ENCODE assay signal across 8 mouse cellular contexts in genomic region chr1:181143609-181143949, GRCm38 (mm10). TPM values are rescaled to one million over a fixed set of nuclear protein-coding genes. Genes with fewer than 3 reads are reported as not detected.
A peak's percentile ranks its signal among the peaks of the same experiment; 100 is the strongest.
DNase-seq lines count a peak whose midpoint lies in the region; ATAC-seq lines count a peak whose summit lies in the region.

No protein-coding gene starts in this region.

- H3K9ac ChIP-seq in kidney, embryonic 14.5 days (ENCODE audit: low read depth, low read length) = peak overlapping the region; percentile 70
- H3K9ac ChIP-seq in hindbrain, embryonic 16.5 days (ENCODE audit: low read depth, low read length) = peak overlapping the region; percentile 63
- peak overlapping the region; percentile 64 for H3K9ac ChIP-seq in midbrain, embryonic 14.5 days (replicated peaks; ENCODE audit: low read length)

- peak; percentile 30; the same call in 1 of the 2 replicates for ATAC-seq in kidney, embryonic 14.5 days (ENCODE audit: low FRiP score, low TSS enrichment)
- peak; percentile 7; the same call in 1 of the 2 replicates for ATAC-seq in hindbrain, embryonic 16.5 days
- ATAC-seq in midbrain, embryonic 14.5 days (ENCODE audit: low FRiP score, low TSS enrichment) = peak; percentile 47

- H3K4me1 ChIP-seq in kidney, embryonic 14.5 days (ENCODE audit: control insufficient read depth, insufficient read depth, low read length) = peaks cover 13% of the 10 kb centered on the region
- peaks cover 16% of the 10 kb centered on the region for H3K4me1 ChIP-seq in hindbrain, embryonic 16.5 days (ENCODE audit: control insufficient read depth, insufficient read depth, low read depth, low read length)
- H3K4me1 ChIP-seq in midbrain, embryonic 14.5 days (ENCODE audit: control insufficient read depth, insufficient read depth, low read length) = peaks cover 10% of the 10 kb centered on the region

- H3K27ac ChIP-seq in kidney, embryonic 14.5 days (ENCODE audit: low read depth, low read length) = 0 out of 2 replicates have a peak overlapping the region, but pooled peaks have one; percentile 44
- peak overlapping the region; percentile 71 for H3K27ac ChIP-seq in hindbrain, embryonic 16.5 days (ENCODE audit: low read depth, low read length)
- peak overlapping the region; percentile 70 for H3K27ac ChIP-seq in midbrain, embryonic 14.5 days (replicated peaks; ENCODE audit: low read depth, low read length)

- WGBS in kidney, embryonic 14.5 days = 1% methylated on average over 12 of the region's 12 CpGs
- 0% methylated on average over 12 of the region's 12 CpGs for WGBS in hindbrain, embryonic 16.5 days
- WGBS in midbrain, embryonic 14.5 days = 1% methylated on average over 12 of the region's 12 CpGs

- peak overlapping the region; percentile 67 for H3K4me3 ChIP-seq in kidney, embryonic 14.5 days (ENCODE audit: low read length)
- H3K4me3 ChIP-seq in hindbrain, embryonic 16.5 days (ENCODE audit: low read length) = peak overlapping the region; percentile 52
- H3K4me3 ChIP-seq in midbrain, embryonic 14.5 days (replicated peaks; ENCODE audit: low read depth, low read length) = peak overlapping the region; percentile 71

- no peaks in the 10 kb centered on the region for H3K27me3 ChIP-seq in kidney, embryonic 14.5 days (ENCODE audit: control insufficient read depth, insufficient read depth, low read length)
- no peaks in the 10 kb centered on the region for H3K27me3 ChIP-seq in hindbrain, embryonic 16.5 days (replicated peaks; ENCODE audit: control insufficient read depth, insufficient read depth, low read length)
- H3K27me3 ChIP-seq in midbrain, embryonic 14.5 days (ENCODE audit: control insufficient read depth, insufficient read depth, low read length) = no peaks in the 10 kb centered on the region

- peak overlapping the region; percentile 39 for H3K4me2 ChIP-seq in kidney, embryonic 14.5 days (replicated peaks; ENCODE audit: low read depth, low read length)
- peak overlapping the region; percentile 79 for H3K4me2 ChIP-seq in hindbrain, embryonic 16.5 days (ENCODE audit: low read length)
- H3K4me2 ChIP-seq in midbrain, embryonic 14.5 days (ENCODE audit: low read length) = peak overlapping the region; percentile 77

- no peaks in the 10 kb centered on the region for H3K9me3 ChIP-seq in kidney, embryonic 14.5 days (ENCODE audit: control insufficient read depth, low read length)
- no peaks in the 10 kb centered on the region for H3K9me3 ChIP-seq in hindbrain, embryonic 16.5 days (ENCODE audit: control insufficient read depth, low read length)
- no peaks in the 10 kb centered on the region for H3K9me3 ChIP-seq in midbrain, embryonic 14.5 days (ENCODE audit: control insufficient read depth, low read length)

- DNase-seq in kidney, postnatal 25 days = no peak
- peak; percentile 47 for DNase-seq in c-Kit-positive CD71-negative TER-119-negative erythroid progenitor cells, embryonic 14.5 days (ENCODE audit: low read depth)
- DNase-seq in midbrain, embryonic 14.5 days = no peak
- DNase-seq in left cerebral cortex, adult 11 months (ENCODE audit: low spot score) = no peak
- no peak for DNase-seq in left cerebral cortex, adult 9 months (ENCODE audit: low spot score in 2 of 2)
- DNase-seq in adrenal gland, adult 8-10 months = no peak

- peaks cover 29% of the 10 kb centered on the region for H3K36me3 ChIP-seq in kidney, embryonic 14.5 days (ENCODE audit: control insufficient read depth, insufficient read depth, low read length)
- H3K36me3 ChIP-seq in hindbrain, embryonic 16.5 days (ENCODE audit: control insufficient read depth, insufficient read depth, low read length) = peaks cover 10% of the 10 kb centered on the region
- peaks cover 27% of the 10 kb centered on the region for H3K36me3 ChIP-seq in midbrain, embryonic 14.5 days (ENCODE audit: control insufficient read depth, insufficient read depth, low read length)

RNA-seq across cellular contexts. Expression of gene Nvl, which starts 0.4 kb away (rescaled TPM):
- polyA plus RNA-seq in kidney, embryonic 14.5 days (2014; fragmentation: Nextera tagmentation; extraction: Ambion mirVana) = 37.7 and 41.1 TPM in 2 replicates
- 36.7 and 43.1 TPM in 2 replicates for polyA plus RNA-seq in hindbrain, embryonic 16.5 days (2015; fragmentation: Nextera tagmentation; extraction: Ambion mirVana)
- 38.4 and 39.5 TPM in 2 replicates for polyA plus RNA-seq in midbrain, embryonic 14.5 days (2014; fragmentation: Nextera tagmentation; extraction: Ambion mirVana)
- total RNA-seq in adrenal gland, adult 8-10 months (2022) = 10 to 100 TPM; 20.1 to 34.9 (median 24.9) TPM

RNA-seq across cellular contexts. Expression of gene Cnih4, which starts 0.9 kb away (rescaled TPM):
- polyA plus RNA-seq in kidney, embryonic 14.5 days (2014; fragmentation: Nextera tagmentation; extraction: Ambion mirVana) = 127 and 163 TPM in 2 replicates
- polyA plus RNA-seq in hindbrain, embryonic 16.5 days (2015; fragmentation: Nextera tagmentation; extraction: Ambion mirVana) = 52.3 and 62.4 TPM in 2 replicates
- 58.0 and 58.6 TPM in 2 replicates for polyA plus RNA-seq in midbrain, embryonic 14.5 days (2014; fragmentation: Nextera tagmentation; extraction: Ambion mirVana)
- total RNA-seq in adrenal gland, adult 8-10 months (2022) = 10 to 100 TPM; 47.3 to 77.6 (median 60.8) TPM
